Mouse (Mus musculus): ENCODE measurements around the gene F2rl3. TPM values are rescaled to one million over a fixed set of nuclear protein-coding genes. Genes with fewer than 3 reads are reported as not detected.
A peak's percentile ranks its signal among the peaks of the same experiment; 100 is the strongest.

The F2rl3 gene
- total RNA-seq, 1 experiment, result 0.31 TPM

GRCm38 (mm10) chr8:72722769-72723650 lies 38.7 kb upstream of the F2rl3 start, which contains the start of gene Sin3b:
Sin3b (plus strand) TSS chr8:72723285.
- peaks cover 28% of the 10 kb centered on the region for H3K36me3 ChIP-seq (ENCODE audit: control insufficient read depth, insufficient read depth, low read length, poor library complexity, severe bottlenecking)
- H3K4me3 ChIP-seq (ENCODE audit: insufficient read depth in 1 of 2, low read depth in 1 of 2, low read length in 2 of 2, poor library complexity in 1 of 2, severe bottlenecking in 1 of 2), result peak within 1 kb of the TSS; percentile 90 to 94
- no peak within 1 kb of the TSS for H3K27ac ChIP-seq (ENCODE audit: insufficient read depth, low read depth, low read length, poor library complexity, severe bottlenecking)
- H3K9ac ChIP-seq (ENCODE audit: insufficient read depth, low read depth, low read length, poor library complexity, severe bottlenecking), result peak within 1 kb of the TSS; percentile 95
- H3K9me3 ChIP-seq (ENCODE audit: control insufficient read depth, insufficient read depth, low read depth, low read length), result no peaks in the 10 kb centered on the region
- no peak for TF ChIP-seq ZC3H11A (IDR thresholded peaks at IDR 0.05; ENCODE audit: borderline replicate concordance, low read depth, low read length)
- in situ Hi-C loops (cut with MboI; ENCODE audit: low sequenced_read_pairs in 2 of 2, unreplicated experiment in 2 of 2), result no loop called here
- DNase-seq (ENCODE audit: low read depth, low spot score), result peak; percentile 81
- peaks cover 0 to 4% of the 10 kb centered on the region in 2 experiments; a peak in 1 of 4 replicates for H3K4me1 ChIP-seq (ENCODE audit: control insufficient read depth in 2 of 2, insufficient read depth in 2 of 2, low read length in 2 of 2, poor library complexity in 1 of 2)

DNA sequence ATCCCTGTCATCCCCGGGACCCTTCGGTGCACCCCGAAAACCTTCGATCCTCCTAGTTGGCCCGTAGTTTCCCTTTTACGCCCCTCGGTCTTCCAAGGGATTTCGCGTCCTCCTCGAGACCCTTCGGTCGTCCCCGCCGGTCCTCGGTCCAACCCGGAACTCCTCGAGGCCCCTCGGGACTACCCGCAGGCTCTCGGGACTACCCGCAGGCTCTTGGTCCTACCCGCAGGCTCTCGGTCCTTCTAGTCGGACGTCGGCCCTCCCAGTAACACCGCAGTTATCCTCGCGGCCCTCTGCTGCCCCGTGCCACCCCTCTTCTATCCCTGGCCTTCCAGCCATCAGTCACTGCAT lies 38.1 kb upstream of the F2rl3 start:
- H3K27ac ChIP-seq (ENCODE audit: insufficient read depth, low read depth, low read length, poor library complexity, severe bottlenecking), result no peak overlapping the region
- in situ Hi-C loops (cut with MboI; ENCODE audit: low sequenced_read_pairs in 2 of 2, unreplicated experiment in 2 of 2), result no loop called here
- no peak for DNase-seq (ENCODE audit: low read depth, low spot score)

GRCm38 (mm10) chr8:72728636-72729035 lies 33.0 kb upstream of the F2rl3 start:
- Histone ChIP-seq H3K9ac (ENCODE audit: insufficient read depth, low read depth, low read length, poor library complexity, severe bottlenecking) (no peak overlapping the region), H3K9me3 (ENCODE audit: control insufficient read depth, insufficient read depth, low read depth, low read length) (no peaks in the 10 kb centered on the region), H3K27ac (ENCODE audit: insufficient read depth, low read depth, low read length, poor library complexity, severe bottlenecking) (no peak overlapping the region), H3K4me1 (ENCODE audit: control insufficient read depth in 2 of 2, insufficient read depth in 2 of 2, low read length in 2 of 2, poor library complexity in 1 of 2) (peaks cover 0 to 8% of the 10 kb centered on the region in 2 experiments; a peak in 1 of 4 replicates), H3K4me3 (ENCODE audit: insufficient read depth in 1 of 2, low read depth in 1 of 2, low read length in 2 of 2, poor library complexity in 1 of 2, severe bottlenecking in 1 of 2) (no peak overlapping the region), H3K36me3 (ENCODE audit: control insufficient read depth, insufficient read depth, low read length, poor library complexity, severe bottlenecking) (peaks cover 67% of the 10 kb centered on the region)
- in situ Hi-C loops (cut with MboI; ENCODE audit: low sequenced_read_pairs in 2 of 2, unreplicated experiment in 2 of 2), result no loop called here
- no peak for TF ChIP-seq CHD2 (IDR thresholded peaks at IDR 0.05; ENCODE audit: low read depth, low read length)
- no peak for TF ChIP-seq ZNF384 (IDR thresholded peaks at IDR 0.05; ENCODE audit: low read depth, low read length)
- no peak for TF ChIP-seq MAFK (IDR thresholded peaks at IDR 0.05; ENCODE audit: insufficient read depth, low read depth, low read length)
- TF ChIP-seq HCFC1 (IDR thresholded peaks at IDR 0.05; ENCODE audit: borderline replicate concordance, insufficient read depth, low read length), result no peak
- no peak for TF ChIP-seq ZC3H11A (IDR thresholded peaks at IDR 0.05; ENCODE audit: borderline replicate concordance, low read depth, low read length)
- DNase-seq (ENCODE audit: low read depth, low spot score), result no peak

More for the DNA sequence above, 38.1 kb upstream of the F2rl3 start:
- TF ChIP-seq CHD2 (IDR thresholded peaks at IDR 0.05; ENCODE audit: low read depth, low read length) (no peak), HCFC1 (IDR thresholded peaks at IDR 0.05; ENCODE audit: borderline replicate concordance, insufficient read depth, low read length) (no peak), ZC3H11A (IDR thresholded peaks at IDR 0.05; ENCODE audit: borderline replicate concordance, low read depth, low read length) (no peak), ZNF384 (IDR thresholded peaks at IDR 0.05; ENCODE audit: low read depth, low read length) (no peak), MAFK (IDR thresholded peaks at IDR 0.05; ENCODE audit: insufficient read depth, low read depth, low read length) (no peak)
- Histone ChIP-seq H3K36me3 (ENCODE audit: control insufficient read depth, insufficient read depth, low read length, poor library complexity, severe bottlenecking) (peaks cover 30% of the 10 kb centered on the region), H3K9ac (ENCODE audit: insufficient read depth, low read depth, low read length, poor library complexity, severe bottlenecking) (peak overlapping the region; percentile 95), H3K4me1 (ENCODE audit: control insufficient read depth in 2 of 2, insufficient read depth in 2 of 2, low read length in 2 of 2, poor library complexity in 1 of 2) (peaks cover 0 to 4% of the 10 kb centered on the region in 2 experiments; a peak in 1 of 4 replicates), H3K4me3 (ENCODE audit: insufficient read depth in 1 of 2, low read depth in 1 of 2, low read length in 2 of 2, poor library complexity in 1 of 2, severe bottlenecking in 1 of 2) (peak overlapping the region; percentile 90 to 94), H3K9me3 (ENCODE audit: control insufficient read depth, insufficient read depth, low read depth, low read length) (no peaks in the 10 kb centered on the region)

- Histone ChIP-seq H3K36me3 (ENCODE audit: control insufficient read depth, insufficient read depth, low read length, poor library complexity, severe bottlenecking) (peaks cover 58% of the 10 kb centered on the region), H3K27ac (ENCODE audit: insufficient read depth, low read depth, low read length, poor library complexity, severe bottlenecking) (no peak overlapping the region), H3K4me1 (ENCODE audit: control insufficient read depth in 2 of 2, insufficient read depth in 2 of 2, low read length in 2 of 2, poor library complexity in 1 of 2) (peaks cover 0 to 7% of the 10 kb centered on the region in 2 experiments; a peak in 1 of 4 replicates), H3K9me3 (ENCODE audit: control insufficient read depth, insufficient read depth, low read depth, low read length) (no peaks in the 10 kb centered on the region), H3K4me3 (ENCODE audit: insufficient read depth in 1 of 2, low read depth in 1 of 2, low read length in 2 of 2, poor library complexity in 1 of 2, severe bottlenecking in 1 of 2) (no peak overlapping the region), H3K9ac (ENCODE audit: insufficient read depth, low read depth, low read length, poor library complexity, severe bottlenecking) (no peak overlapping the region)
- in situ Hi-C loops (cut with MboI; ENCODE audit: low sequenced_read_pairs in 2 of 2, unreplicated experiment in 2 of 2), result no loop called here
- no peak for TF ChIP-seq MAFK (IDR thresholded peaks at IDR 0.05; ENCODE audit: insufficient read depth, low read depth, low read length)
- no peak for TF ChIP-seq HCFC1 (IDR thresholded peaks at IDR 0.05; ENCODE audit: borderline replicate concordance, insufficient read depth, low read length)
- TF ChIP-seq ZC3H11A (IDR thresholded peaks at IDR 0.05; ENCODE audit: borderline replicate concordance, low read depth, low read length), result no peak
- no peak for TF ChIP-seq ZNF384 (IDR thresholded peaks at IDR 0.05; ENCODE audit: low read depth, low read length)
- no peak for TF ChIP-seq CHD2 (IDR thresholded peaks at IDR 0.05; ENCODE audit: low read depth, low read length)
- DNase-seq (ENCODE audit: low read depth, low spot score), result no peak
Observed at GRCm38 (mm10) chr8:72735001-72735400, 26.7 kb upstream of the F2rl3 start.
